Mouse (Mus musculus): ENCODE results near the gene Lyst.

- TF ChIP-seq EP300 (IDR thresholded peaks at IDR 0.05; ENCODE audit: low read depth) (no peak), CTCF (IDR thresholded peaks at IDR 0.05; ENCODE audit: low read depth) (no peak)
Measured at GRCm38 (mm10) chr13:13564541-13564940, 25.7 kb upstream of the Lyst start.

Measured in heart, postnatal 0 days (tissue).